ENCODE assay signal across 24 mouse cellular contexts in the genomic region with DNA sequence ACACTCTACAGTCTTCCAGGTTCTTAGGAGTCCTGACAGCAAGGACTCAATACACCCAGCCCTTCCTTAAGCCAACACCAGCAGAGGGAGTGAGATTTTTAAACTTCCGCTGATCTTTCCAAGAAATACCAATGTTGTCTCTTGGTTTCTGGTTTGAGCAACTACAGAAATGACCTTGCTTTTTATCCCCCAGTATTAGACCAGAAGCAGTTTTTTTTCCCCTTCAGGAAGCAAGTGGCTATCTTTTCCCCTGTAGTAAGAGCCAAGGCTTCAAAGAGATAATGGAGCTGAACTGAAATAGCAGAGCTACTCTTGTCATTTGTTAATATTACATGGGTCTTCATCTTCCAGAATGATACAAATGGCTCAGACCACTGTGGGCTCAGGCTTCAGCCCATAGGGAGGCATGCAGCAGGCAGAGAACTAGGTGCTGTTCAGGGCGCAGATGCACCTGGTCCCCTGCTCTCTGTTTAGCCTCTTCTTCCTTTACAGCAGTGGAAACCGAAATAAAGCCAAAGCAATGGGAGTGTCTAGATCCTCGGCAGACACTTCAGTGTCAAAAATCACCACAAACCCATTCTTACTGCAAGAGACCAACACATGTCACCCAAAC. TPM values are rescaled to one million over a fixed set of nuclear protein-coding genes. Genes with fewer than 3 reads are reported as not detected.
A peak's percentile ranks its signal among the peaks of the same experiment; 100 is the strongest.
DNase-seq lines count a peak whose midpoint lies in the region; ATAC-seq lines count a peak whose summit lies in the region.
"Had no signal": no experiment of that assay in that cellular context is flagged by ENCODE, and none has a peak within 500 bp of the region (broad histone marks: within the 10 kb centered on the region; RNA-seq: fewer than 3 reads in every experiment).

No protein-coding gene starts in this region.

- H3K9me3 ChIP-seq in liver, embryonic 11.5 days (ENCODE audit: control insufficient read depth, low read length) = no peaks in the 10 kb centered on the region
- no peaks in the 10 kb centered on the region for H3K9me3 ChIP-seq in liver, embryonic 13.5 days (replicated peaks)
- H3K9me3 ChIP-seq: embryonic facial prominence, embryonic 12.5 days; forebrain, embryonic 15.5 days; G1E; heart, embryonic 12.5 days; hindbrain, embryonic 13.5 days had no signal

- H3K4me1 ChIP-seq in liver, embryonic 11.5 days (replicated peaks; ENCODE audit: control insufficient read depth, insufficient read depth, low read length) = peaks cover 15% of the 10 kb centered on the region; the same call in 1 of the 2 replicates
- peaks cover 47% of the 10 kb centered on the region for H3K4me1 ChIP-seq in liver, embryonic 13.5 days (replicated peaks)

- peak overlapping the region; percentile 4; the same call in 1 of the 2 replicates for H3K27ac ChIP-seq in liver, embryonic 11.5 days (ENCODE audit: low read depth, low read length)
- H3K27ac ChIP-seq in liver, embryonic 13.5 days = peak overlapping the region; percentile 50
- H3K27ac ChIP-seq: embryonic facial prominence, embryonic 12.5 days; forebrain, embryonic 15.5 days; hindbrain, embryonic 13.5 days; hindbrain, postnatal 0 days had no signal

- no peak overlapping the region for H3K4me3 ChIP-seq in liver, embryonic 11.5 days (ENCODE audit: low read depth, low read length)
- 0 out of 2 replicates have a peak overlapping the region, but pooled peaks have one; percentile 16 for H3K4me3 ChIP-seq in liver, embryonic 13.5 days (replicated peaks)
- H3K4me3 ChIP-seq: embryonic facial prominence, embryonic 12.5 days; forebrain, embryonic 15.5 days; heart, embryonic 12.5 days; hindbrain, embryonic 13.5 days had no signal

- H3K4me2 ChIP-seq in liver, embryonic 11.5 days = peak overlapping the region; percentile 35
- peak overlapping the region; percentile 29 for H3K4me2 ChIP-seq in liver, embryonic 13.5 days
- H3K4me2 ChIP-seq: embryonic facial prominence, embryonic 12.5 days; forebrain, embryonic 15.5 days; heart, embryonic 12.5 days; hindbrain, embryonic 13.5 days had no signal

- WGBS in liver, embryonic 11.5 days = 64% methylated on average over 4 of the region's 4 CpGs
- WGBS in liver, embryonic 13.5 days (ENCODE audit: insufficient replicate concordance) = 33% methylated on average over 4 of the region's 4 CpGs

- no peaks in the 10 kb centered on the region for H3K27me3 ChIP-seq in liver, embryonic 11.5 days (replicated peaks; ENCODE audit: control insufficient read depth, insufficient read depth, low read length)
- H3K27me3 ChIP-seq in liver, embryonic 13.5 days = no peaks in the 10 kb centered on the region
- H3K27me3 ChIP-seq: embryonic facial prominence, embryonic 12.5 days; forebrain, embryonic 15.5 days; heart, embryonic 12.5 days; hindbrain, embryonic 13.5 days; Patski had no signal

- no peak overlapping the region for H3K9ac ChIP-seq in liver, embryonic 11.5 days (ENCODE audit: low read depth, low read length)
- no peak overlapping the region for H3K9ac ChIP-seq in liver, embryonic 13.5 days
- H3K9ac ChIP-seq: embryonic facial prominence, embryonic 12.5 days; forebrain, embryonic 15.5 days; heart, embryonic 12.5 days; hindbrain, embryonic 13.5 days had no signal

- no peak for DNase-seq in liver, embryonic 11.5 days (ENCODE audit: low spot score)
- DNase-seq in liver (no peak), MEL-GATA-1-ER (ENCODE audit: extremely low read depth, low read depth) (peak; percentile 88)
- no peak for DNase-seq in liver, embryonic 13.5 days
- DNase-seq in layer of hippocampus, adult 18-20 months (ENCODE audit: low spot score in 2 of 2) = no peak
- DNase-seq: adrenal gland, postnatal 14 days; B cell, adult 2 months; cerebellum, adult 11-12 months; cerebellum, adult 9-10 months; cerebellum, postnatal 25 days; gastrocnemius, postnatal 36 days; heart, adult 18-20 months; heart, postnatal 10 days had no signal

- ATAC-seq in liver, embryonic 11.5 days (replicated peaks; ENCODE audit: low FRiP score) = no peak
- ATAC-seq in liver, embryonic 13.5 days (ENCODE audit: low read depth) = no peak
- ATAC-seq in megakaryocyte-erythroid progenitor cell, adult 5-6 weeks (replicated peaks; ENCODE audit: low FRiP score, low TSS enrichment, poor library complexity, severe bottlenecking) = peak; percentile 14; the same call in 1 of the 2 replicates
- no peak for ATAC-seq in monocyte, adult 5-6 weeks (replicated peaks; ENCODE audit: insufficient number of reproducible peaks, low FRiP score, low TSS enrichment, poor library complexity, severe bottlenecking)
- ATAC-seq: activated CD4-positive, CD25-positive, alpha-beta regulatory T cell, adult 4 months; CD4-positive, CD25-positive, alpha-beta regulatory T cell, adult 4 months; forebrain, embryonic 15.5 days; hindbrain, postnatal 0 days; Patski had no signal

- H3K36me3 ChIP-seq in liver, embryonic 11.5 days (ENCODE audit: control insufficient read depth, insufficient read depth, low read length) = no peaks in the 10 kb centered on the region
- 0 out of 2 replicates have a peak, but pooled peaks cover 9% of the 10 kb centered on the region for H3K36me3 ChIP-seq in liver, embryonic 13.5 days
- H3K36me3 ChIP-seq: embryonic facial prominence, embryonic 12.5 days; forebrain, embryonic 15.5 days; hindbrain, embryonic 13.5 days had no signal

RNA-seq across cellular contexts. Expression of gene Rsu1, which starts 2.4 kb away (rescaled TPM):
- polyA plus RNA-seq in liver, embryonic 11.5 days (2014; fragmentation: Nextera tagmentation; extraction: Ambion mirVana) = 135 and 140 TPM in 2 replicates
- polyA plus RNA-seq in liver, embryonic 13.5 days (2015; fragmentation: Nextera tagmentation; extraction: Ambion mirVana) = 78.9 and 96.9 TPM in 2 replicates
- total RNA-seq in megakaryocyte-erythroid progenitor cell, adult 5-6 weeks (2014; fragmentation: Nextera tagmentation) = 73.1 and 74.1 TPM in 2 replicates
- total RNA-seq in megakaryocyte-erythroid progenitor cell, adult 5-6 weeks (2017) = 130 and 147 TPM in 2 replicates
- 10 to 100 TPM; 29.1 to 33.6 TPM for total RNA-seq in layer of hippocampus, adult 18-20 months (2021)
- total RNA-seq in monocyte, adult 5-6 weeks (2017) = 96.6 to 120 TPM (median 106 TPM) in 3 replicates
